Mouse (Mus musculus): Measurements from ENCODE around the gene Tnfaip3.

Tnfaip3 gene

GRCm38 (mm10) chr10:18974486-18974885, 41.0 kb downstream of the Tnfaip3 start:
- no peak for ATAC-seq (ENCODE audit: insufficient number of reproducible peaks, low FRiP score, low TSS enrichment)

GRCm38 (mm10) chr10:18966893-18967292, 48.6 kb downstream of the Tnfaip3 start:
- ATAC-seq (ENCODE audit: insufficient number of reproducible peaks, low FRiP score, low TSS enrichment): no peak

- no peak for ATAC-seq (ENCODE audit: insufficient number of reproducible peaks, low FRiP score, low TSS enrichment)
Observed at GRCm38 (mm10) chr10:18965601-18966000, 49.9 kb downstream of the Tnfaip3 start.

- ATAC-seq (ENCODE audit: insufficient number of reproducible peaks, low FRiP score, low TSS enrichment): no peak
Observed at GRCm38 (mm10) chr10:18964856-18965255, 50.6 kb downstream of the Tnfaip3 start.

- no peak for ATAC-seq (ENCODE audit: insufficient number of reproducible peaks, low FRiP score, low TSS enrichment)
Observed at GRCm38 (mm10) chr10:18959777-18960492, 55.5 kb downstream of the Tnfaip3 start.

GRCm38 (mm10) chr10:18953706-18954071, 61.8 kb downstream of the Tnfaip3 start:
- peak; percentile 61; the same call in 1 of the 2 replicates for ATAC-seq (ENCODE audit: insufficient number of reproducible peaks, low FRiP score, low TSS enrichment)

GRCm38 (mm10) chr10:18953011-18953705, 62.3 kb downstream of the Tnfaip3 start:
- ATAC-seq (ENCODE audit: insufficient number of reproducible peaks, low FRiP score, low TSS enrichment): peak; percentile 31; the same call in 1 of the 2 replicates

Data from cerebellum, adult (tissue).